Mouse (Mus musculus) cerebellum, adult 11 months (tissue): ENCODE measurements around the gene Med4.

Experiments
- DNase-seq: peaks from one replicate; pipeline ENCODE4 v3.0.0; 2022

Gene Med4

DNA sequence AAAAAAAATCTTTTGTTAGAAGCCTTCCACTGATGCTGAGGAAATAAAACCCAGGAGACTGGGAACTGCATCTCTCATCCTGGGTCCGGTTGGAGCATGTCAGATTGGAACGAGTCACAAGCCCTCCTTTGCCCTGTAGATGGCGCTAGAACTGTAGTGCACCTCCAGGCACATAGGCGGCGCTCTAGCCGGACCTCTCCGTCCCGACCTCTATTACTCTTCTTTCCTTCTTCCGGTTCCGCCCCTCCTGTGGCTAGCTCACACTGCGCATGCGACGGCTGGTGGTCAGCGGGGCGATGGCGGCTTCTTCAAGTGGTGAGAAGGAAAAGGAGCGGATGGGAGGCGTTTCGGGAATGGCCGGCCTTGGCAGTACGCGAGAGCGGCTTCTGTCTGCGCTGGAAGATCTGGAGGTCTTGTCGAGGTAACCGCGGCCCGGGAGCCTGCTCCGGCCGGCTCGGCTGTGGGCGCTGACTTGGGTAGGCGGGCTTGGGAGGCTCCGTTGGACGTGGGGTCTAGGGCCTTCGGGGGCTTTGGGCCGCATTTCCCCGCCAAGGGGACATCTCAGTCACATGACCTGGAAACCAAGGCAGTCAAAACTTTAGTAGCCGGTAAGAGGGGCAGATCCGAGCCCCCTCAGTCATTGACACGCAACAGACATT, at the start of gene Med4:
Gene Med4, plus strand, starts transcription at position 261 of the 659 bp plus-strand sequence.
- peak; percentile 96 for DNase-seq

DNA sequence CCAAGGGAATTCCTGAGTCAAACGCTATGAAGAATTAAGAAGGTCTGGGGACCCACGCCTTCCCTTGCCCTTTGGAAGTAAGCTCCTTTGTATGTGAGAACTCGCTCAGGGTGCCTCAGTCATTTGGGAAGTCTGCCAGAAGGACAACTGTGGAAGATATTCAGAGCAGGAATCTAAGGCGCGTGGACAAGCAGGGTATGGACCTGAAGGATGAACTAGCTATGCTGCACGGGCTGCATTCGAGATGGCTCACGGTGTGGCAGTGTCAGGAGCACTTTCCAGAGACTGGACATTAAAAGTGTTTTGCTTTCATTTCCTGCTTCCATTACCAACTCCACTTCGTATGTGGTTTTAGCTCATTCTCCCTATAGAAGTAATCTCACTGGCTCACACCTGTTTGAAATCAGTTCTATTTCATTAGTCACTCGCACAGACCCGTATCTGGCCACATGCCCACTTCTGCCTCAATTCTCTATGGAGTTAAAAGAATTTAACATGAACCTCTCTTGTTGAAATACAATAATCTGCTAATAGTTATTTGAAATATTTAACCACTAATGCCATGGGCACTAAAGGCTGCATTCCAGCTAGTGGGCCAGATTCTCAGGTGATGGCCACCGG, 49.2 kb upstream of the Med4 start:
- no peak for DNase-seq

DNA sequence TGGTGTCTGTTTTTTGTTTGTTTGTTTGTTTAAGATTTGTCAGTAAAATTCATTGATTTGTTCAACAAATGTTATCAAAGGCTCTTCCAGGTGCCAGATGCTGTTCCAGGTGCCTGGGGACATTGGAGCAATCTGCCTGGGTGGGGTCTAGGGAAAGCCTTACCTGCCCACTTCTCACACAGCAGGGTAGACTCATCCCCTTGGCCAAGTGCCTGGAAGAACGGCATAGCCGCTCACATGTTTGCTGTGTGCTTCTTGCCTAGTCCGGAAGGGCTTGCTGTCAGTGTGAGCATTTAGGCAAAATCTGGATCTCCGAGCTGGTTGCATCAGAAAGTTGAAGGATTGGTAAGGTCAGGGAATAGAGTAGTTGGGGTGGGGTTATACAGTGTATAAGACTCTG, 47.6 kb upstream of the Med4 start:
- no peak for DNase-seq

DNA sequence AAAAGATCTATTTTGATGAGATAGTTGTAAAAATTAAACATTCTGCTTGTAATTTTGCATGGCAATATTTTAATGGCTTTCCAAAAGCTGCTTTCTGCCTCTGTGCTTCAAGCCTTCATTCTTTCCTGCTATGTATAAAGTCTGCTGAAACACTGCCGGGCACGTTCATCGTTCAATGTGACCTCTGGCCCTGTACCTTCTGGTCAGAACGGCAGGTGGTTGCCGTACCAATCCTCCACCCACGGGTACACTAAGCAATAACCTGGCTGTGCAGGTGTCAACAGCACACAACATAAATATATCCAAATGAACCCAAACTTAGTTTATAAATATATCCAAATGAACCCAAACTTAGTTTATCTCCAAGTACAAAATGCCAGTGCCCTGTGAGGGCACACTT, 42.1 kb upstream of the Med4 start:
- peak; percentile 34 for DNase-seq

GRCm38 (mm10) chr14:73469506-73469905, 40.3 kb upstream of the Med4 start:
- DNase-seq = peak; percentile 59

GRCm38 (mm10) chr14:73470593-73470992, 39.2 kb upstream of the Med4 start:
- no peak for DNase-seq

DNA sequence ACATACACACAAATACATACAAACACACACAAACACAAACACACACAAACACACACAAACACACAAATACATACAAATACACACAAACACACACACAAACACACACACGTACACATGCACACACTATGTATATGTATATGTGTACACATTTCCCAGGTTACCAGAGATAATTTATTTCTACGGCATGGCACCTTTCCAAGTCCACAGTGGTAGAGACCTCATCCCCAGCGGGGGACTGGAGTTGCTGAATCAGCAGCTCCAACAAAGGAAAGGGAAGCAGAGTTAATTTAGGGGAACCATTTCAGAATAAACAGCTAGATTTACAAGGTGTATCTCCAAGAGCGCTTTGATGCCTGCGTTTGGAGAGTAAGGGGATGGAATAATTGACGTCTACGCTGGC, 37.6 kb upstream of the Med4 start:
- no peak for DNase-seq

- DNase-seq = peak; percentile 65
Observed at GRCm38 (mm10) chr14:73473670-73474460, 36.0 kb upstream of the Med4 start.

GRCm38 (mm10) chr14:73474636-73475093, 35.2 kb upstream of the Med4 start:
- peak; percentile 39 for DNase-seq

DNA sequence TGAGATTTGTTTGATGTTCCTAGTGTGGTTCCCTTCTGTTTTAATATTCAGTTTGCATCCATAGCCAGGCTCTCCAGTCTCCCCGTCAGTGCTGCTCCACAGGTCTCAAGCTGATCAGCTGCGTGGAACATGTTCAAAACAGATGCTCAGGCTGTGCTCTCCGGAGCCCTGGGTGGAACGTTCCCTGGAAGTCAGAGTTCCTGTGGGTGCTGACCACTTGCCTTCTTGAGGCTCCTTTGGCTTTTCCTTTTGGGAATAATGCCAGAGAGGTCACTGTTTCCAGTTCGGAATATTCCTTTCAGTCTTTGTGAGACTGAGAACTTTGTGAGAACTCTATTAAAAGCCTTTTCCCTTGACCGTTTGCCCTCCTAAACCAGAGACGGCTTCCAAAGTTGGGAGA, 34.3 kb upstream of the Med4 start:
- no peak for DNase-seq

DNA sequence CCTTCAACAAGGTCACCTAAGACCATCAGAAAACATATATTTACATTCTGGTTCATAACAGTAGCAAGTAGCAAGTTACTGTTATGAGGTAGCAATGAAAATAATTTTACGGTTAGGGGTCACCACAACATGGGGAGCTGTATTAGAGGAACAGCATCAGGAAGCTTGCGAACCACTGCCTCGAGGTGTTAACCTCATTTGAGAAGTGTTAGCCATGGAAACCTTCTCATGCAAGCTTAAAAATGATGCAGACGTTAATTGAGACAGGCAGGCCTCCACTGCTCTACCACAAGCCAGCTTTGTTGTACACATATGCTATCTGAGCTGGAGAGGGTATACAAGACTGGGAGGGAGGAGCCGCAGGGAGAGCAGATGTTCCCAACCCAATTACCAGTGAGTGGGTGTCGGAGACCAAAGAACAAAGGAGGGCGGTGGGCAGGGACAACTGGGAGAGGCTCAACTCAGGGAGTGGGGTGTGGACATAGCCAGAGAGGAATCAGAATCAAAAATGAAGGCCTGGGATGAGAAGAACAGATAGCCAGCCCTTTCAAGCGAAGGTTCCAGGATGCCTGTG, 33.4 kb upstream of the Med4 start:
- DNase-seq = no peak

DNA sequence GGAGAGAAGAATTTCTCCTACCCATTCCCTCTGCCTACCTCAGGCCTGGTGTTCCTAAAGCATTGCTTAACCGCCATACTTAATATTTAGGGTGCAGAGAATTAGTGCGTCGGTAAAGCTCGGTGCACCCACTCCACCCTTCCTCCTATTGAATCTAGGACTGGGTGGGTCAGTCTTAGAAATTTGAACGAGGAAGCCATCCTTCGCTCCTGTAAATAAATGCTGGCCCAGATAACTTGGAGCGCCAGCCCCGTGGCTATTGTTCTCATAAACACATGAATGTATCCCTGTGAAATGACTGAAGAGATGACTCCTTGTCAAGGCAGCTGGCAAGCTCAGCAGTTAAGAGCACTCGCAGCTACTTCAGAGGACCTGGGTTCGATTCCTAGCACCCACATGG, 32.7 kb upstream of the Med4 start:
- DNase-seq = no peak

- DNase-seq = no peak
Observed at GRCm38 (mm10) chr14:73478321-73478720, 31.5 kb upstream of the Med4 start.

- DNase-seq = no peak
Observed at GRCm38 (mm10) chr14:73479771-73480170, 30.1 kb upstream of the Med4 start.

DNA sequence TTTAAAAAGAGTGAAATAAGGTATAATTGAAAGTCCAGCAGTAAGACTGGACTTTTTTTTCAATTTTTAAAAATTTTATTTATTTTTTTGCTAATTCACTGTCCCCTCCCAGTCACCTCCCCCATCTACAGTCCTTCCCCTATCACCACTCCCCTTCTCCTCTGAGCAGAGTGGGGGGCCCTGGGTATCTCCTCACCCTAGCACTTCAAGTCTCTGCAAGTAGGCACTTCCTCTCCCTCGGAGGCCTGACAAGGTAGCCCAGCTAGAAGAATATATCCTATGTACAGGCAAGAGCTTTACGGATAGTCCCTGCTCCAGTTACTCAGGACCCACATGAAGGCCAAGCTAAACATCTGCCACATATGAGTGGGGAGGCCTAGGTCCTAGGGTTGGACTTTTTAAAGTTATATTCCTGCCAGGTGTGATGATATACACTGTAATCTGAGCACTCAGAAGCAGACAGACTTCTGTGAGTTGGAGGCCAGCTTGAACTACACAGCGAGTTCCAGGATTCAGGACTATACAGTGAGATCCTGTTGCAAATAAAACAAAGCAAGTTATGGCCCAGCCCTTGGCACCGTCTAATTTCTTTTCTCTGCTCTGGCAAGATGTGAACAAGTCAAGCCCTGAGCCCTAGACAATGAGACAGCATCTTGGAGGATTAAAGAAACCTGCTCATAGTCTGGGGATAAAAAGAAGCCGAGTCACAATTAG, 26.2 kb upstream of the Med4 start:
- DNase-seq = no peak

- DNase-seq = no peak
Observed at GRCm38 (mm10) chr14:73484366-73485110, 25.3 kb upstream of the Med4 start.

GRCm38 (mm10) chr14:73486641-73487040, 23.2 kb upstream of the Med4 start:
- DNase-seq = no peak

DNA sequence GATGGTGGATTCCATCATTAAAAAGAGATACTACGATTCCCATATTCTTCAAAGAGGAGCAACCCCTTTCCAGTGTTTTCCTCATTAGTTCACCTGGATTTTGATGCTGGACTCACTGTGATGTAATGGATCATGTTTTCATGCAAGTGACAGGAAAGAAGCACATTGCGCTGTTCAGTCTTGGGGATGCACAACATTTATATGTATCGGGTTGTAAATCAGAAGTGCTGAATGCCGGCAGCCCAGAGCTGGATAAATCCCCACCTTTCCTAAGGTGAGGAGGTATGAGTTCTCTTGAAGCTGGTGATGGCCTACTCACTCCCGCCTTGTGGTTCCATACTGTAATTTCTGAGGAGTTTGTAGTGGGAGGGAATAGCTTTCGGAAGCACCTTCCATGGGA, 16.5 kb upstream of the Med4 start:
- DNase-seq = no peak

DNA sequence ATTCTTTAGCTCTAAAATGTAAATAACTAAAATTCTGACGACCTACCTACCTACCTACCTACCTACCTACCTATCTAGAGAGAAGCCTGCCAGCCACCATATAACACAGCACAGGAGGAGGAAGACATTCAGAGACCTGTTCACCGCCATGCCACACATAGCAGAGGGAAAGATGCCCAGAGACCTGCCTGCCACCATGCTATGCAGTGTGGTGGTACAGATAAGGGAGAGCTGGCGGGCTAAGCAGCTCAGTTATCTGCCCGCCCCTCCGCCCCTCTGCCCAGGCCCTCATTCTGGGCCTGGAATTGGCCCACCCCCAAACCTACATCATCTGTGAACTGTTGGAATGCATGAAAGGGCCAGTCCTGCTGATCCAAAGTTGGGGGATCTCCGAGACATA, 15.7 kb upstream of the Med4 start:
- DNase-seq = no peak

DNA sequence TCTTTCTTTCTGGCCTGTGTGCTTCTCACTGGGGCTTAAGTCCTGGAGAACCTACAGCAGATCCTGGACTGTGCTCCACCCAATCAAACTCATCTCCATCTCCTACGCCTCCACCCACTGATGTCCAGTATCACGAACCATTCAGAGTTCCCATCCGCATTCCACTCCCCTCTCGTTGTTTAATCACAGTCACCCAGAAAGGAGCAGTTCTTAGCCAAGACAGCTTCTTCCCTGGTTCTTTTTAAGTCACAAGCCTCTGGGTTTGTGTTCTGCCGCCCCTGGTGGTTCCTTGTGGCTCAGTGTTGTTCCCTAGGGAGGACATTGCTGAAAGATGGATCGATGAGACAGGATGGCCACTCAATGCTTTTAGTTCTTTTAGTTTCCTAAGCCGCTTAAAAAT, 14.1 kb upstream of the Med4 start:
- no peak for DNase-seq

- no peak for DNase-seq
Observed at GRCm38 (mm10) chr14:73501283-73501682, 8.5 kb upstream of the Med4 start.

- DNase-seq = no peak
Observed at GRCm38 (mm10) chr14:73501721-73502120, 8.1 kb upstream of the Med4 start.
